Mouse (Mus musculus) embryonic facial prominence, embryonic 14.5 days (tissue): ENCODE data around the gene Gm973. TPM values are rescaled to one million over a fixed set of nuclear protein-coding genes. Genes with fewer than 3 reads are reported as not detected.

ENCODE experiments used
- ATAC-seq: fragments of 200-750 bp; cut with Nextera tagmentation; 2 replicates; pipeline ENCODE4 v1.8.0; 2017; ENCODE audit warnings: low read depth, moderate number of reproducible peaks, moderate TSS enrichment
- DNase-seq: peaks from one replicate; pipeline ENCODE4 v3.0.0-alpha.2; 2015; ENCODE audit warnings: low spot score
- H3K27ac ChIP-seq: fragments of 300-500 bp; sonication (generic); replicated peaks from 2 replicates; pipeline ENCODE4 v1.5.1; 2014; ENCODE audit warnings: low read depth, mild to moderate bottlenecking, low read length, moderate library complexity
- H3K27me3 ChIP-seq: fragments of 300-500 bp; sonication (generic); replicated peaks from 2 replicates; pipeline ENCODE4 v1.6.1; 2014; ENCODE audit warnings: low read length; ENCODE audit not compliant: control insufficient read depth, insufficient read depth
- H3K36me3 ChIP-seq: fragments of 300-500 bp; sonication (generic); 2 replicates; pipeline ENCODE4 v1.6.1; 2014; ENCODE audit warnings: low read length, mixed read lengths; ENCODE audit not compliant: control insufficient read depth, insufficient read depth
- H3K4me1 ChIP-seq: fragments of 300-500 bp; sonication (generic); 2 replicates; pipeline ENCODE4 v1.6.1; 2014; ENCODE audit warnings: antibody characterized with exemption, low read length; ENCODE audit not compliant: control insufficient read depth, insufficient read depth
- H3K4me2 ChIP-seq: fragments of 300-500 bp; sonication (generic); 2 replicates; pipeline ENCODE4 v1.6.1; 2014; ENCODE audit warnings: low read depth, mild to moderate bottlenecking, low read length, moderate library complexity, mixed read lengths
- H3K4me3 ChIP-seq: fragments of 300-500 bp; sonication (generic); 2 replicates; pipeline ENCODE4 v1.5.1; 2014; ENCODE audit warnings: low read depth, mild to moderate bottlenecking, low read length
- H3K9ac ChIP-seq: fragments of 300-500 bp; sonication (generic); 2 replicates; pipeline ENCODE4 v1.6.1; 2014; ENCODE audit warnings: low read depth, mild to moderate bottlenecking, low read length, moderate library complexity, mixed read lengths
- H3K9me3 ChIP-seq: fragments of 300-500 bp; sonication (generic); 2 replicates; pipeline ENCODE4 v1.6.1; 2016; ENCODE audit warnings: low read length; ENCODE audit not compliant: control insufficient read depth
- WGBS: fragments of 180-500 bp; shearing (Covaris S2); extraction: QIAGEN DNeasy Blood & Tissue Kit; methylation state at CpG from one replicate; pipeline ENCODE4 v1.1.7; 2014; 5-methylcytosine and 5-hydroxymethylcytosine counted together
- polyA plus RNA-seq: library from polyadenylated mRNA; unstranded; fragments of >200 nt; fragmentation: Nextera tagmentation; extraction: Ambion mirVana; gene quantifications from 2 replicates; pipeline ENCODE4 v1.2.1, GENCODE M21; 2014

The Gm973 gene
- polyA plus RNA-seq, 1 experiment from 2014 or later, result 5.9 TPM

DNA sequence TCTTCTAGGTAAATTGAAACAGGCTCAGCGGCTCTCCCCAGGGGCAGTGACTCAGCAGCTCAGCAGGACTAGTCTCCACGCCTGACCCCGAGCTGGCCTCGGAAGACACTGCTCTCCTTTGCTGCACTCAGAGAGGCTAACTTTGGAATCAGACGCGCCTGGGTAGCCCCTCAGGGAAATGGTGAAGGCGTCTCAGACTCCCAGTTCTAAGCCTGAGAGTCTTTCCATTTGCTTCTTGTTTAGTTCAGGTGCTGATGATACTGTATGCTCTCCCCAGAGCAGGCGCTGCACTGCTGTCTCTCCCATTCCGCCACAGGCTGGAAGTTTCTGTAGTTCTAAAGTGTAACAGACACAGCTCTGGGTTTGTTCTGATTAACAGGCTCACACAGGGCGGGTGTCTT is 28.4 kb upstream of the Gm973 start:
- H3K27me3 ChIP-seq, result no peaks in the 10 kb centered on the region
- peak overlapping the region; percentile 24 for H3K4me3 ChIP-seq
- peaks cover 40% of the 10 kb centered on the region for H3K36me3 ChIP-seq
- H3K9ac ChIP-seq, result peak overlapping the region; percentile 55
- H3K27ac ChIP-seq, result peak overlapping the region; percentile 72
- peaks cover 48% of the 10 kb centered on the region for H3K4me1 ChIP-seq
- H3K9me3 ChIP-seq, result no peaks in the 10 kb centered on the region
- peak; percentile 76 for DNase-seq
- WGBS, result 5% methylated on average over 10 of the region's 10 CpGs
- no peak for ATAC-seq
- peak overlapping the region; percentile 56 for H3K4me2 ChIP-seq

DNA sequence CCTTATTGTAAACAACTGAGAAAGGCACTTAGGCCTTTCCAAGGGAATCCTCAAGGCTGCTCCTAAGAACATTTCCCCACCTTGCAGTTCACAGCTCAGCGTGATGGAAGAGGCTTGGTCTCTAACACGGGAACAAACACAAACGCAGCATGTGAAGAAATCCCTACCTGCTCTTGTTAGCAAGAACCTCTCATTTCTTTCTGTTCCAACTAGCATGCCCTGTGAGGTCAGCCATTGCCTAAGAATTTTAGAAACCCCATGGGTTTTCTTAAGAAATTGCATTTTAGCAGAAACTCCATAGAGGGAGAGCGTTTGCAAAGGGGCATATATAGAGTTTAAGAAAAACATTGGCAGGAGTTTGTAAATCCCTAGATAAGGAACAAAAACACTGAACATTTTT is 27.6 kb upstream of the Gm973 start:
- peaks cover 53% of the 10 kb centered on the region for H3K4me1 ChIP-seq
- no peak overlapping the region for H3K9ac ChIP-seq
- no peaks in the 10 kb centered on the region for H3K9me3 ChIP-seq
- no peak overlapping the region for H3K4me3 ChIP-seq
- no peaks in the 10 kb centered on the region for H3K27me3 ChIP-seq
- DNase-seq (no peak), ATAC-seq (no peak)
- peaks cover 40% of the 10 kb centered on the region for H3K36me3 ChIP-seq
- H3K4me2 ChIP-seq, result peak overlapping the region; percentile 56
- WGBS, result 40% methylated on average over 4 of the region's 4 CpGs
- peak overlapping the region; percentile 72 for H3K27ac ChIP-seq

DNA sequence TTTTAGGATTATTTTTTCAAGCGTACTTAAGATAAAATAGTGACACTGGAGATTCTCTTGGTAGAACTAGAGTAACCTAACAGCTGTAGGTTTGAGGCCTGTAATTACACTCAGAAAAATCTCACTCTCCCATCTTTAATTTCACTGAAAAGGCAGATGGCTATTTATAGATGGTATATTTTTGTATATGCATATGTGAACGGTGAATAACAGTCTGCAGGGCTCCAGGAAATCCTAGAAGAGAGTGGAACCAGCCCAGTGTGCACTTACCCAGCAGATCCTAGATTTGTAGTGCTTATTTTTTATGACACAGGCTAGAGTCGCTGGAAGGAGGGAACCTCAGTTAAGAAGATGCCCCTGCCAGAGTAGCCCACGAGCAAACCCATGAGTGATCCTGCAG is 27.1 kb upstream of the Gm973 start:
- 0 out of 2 replicates have a peak overlapping the region, but pooled peaks have one; percentile 33 for H3K27ac ChIP-seq
- ATAC-seq, result 0 out of 2 replicates have a peak, but pooled peaks have one; percentile 17
- peak overlapping the region; percentile 20; the same call in 1 of the 2 replicates for H3K4me2 ChIP-seq
- H3K36me3 ChIP-seq, result peaks cover 36% of the 10 kb centered on the region
- H3K9ac ChIP-seq, result 0 out of 2 replicates have a peak overlapping the region, but pooled peaks have one; percentile 2
- 32% methylated on average over 4 of the region's 4 CpGs for WGBS
- H3K27me3 ChIP-seq, result no peaks in the 10 kb centered on the region
- peaks cover 53% of the 10 kb centered on the region for H3K4me1 ChIP-seq
- peak; percentile 36 for DNase-seq
- no peak overlapping the region for H3K4me3 ChIP-seq
- H3K9me3 ChIP-seq, result no peaks in the 10 kb centered on the region

DNA sequence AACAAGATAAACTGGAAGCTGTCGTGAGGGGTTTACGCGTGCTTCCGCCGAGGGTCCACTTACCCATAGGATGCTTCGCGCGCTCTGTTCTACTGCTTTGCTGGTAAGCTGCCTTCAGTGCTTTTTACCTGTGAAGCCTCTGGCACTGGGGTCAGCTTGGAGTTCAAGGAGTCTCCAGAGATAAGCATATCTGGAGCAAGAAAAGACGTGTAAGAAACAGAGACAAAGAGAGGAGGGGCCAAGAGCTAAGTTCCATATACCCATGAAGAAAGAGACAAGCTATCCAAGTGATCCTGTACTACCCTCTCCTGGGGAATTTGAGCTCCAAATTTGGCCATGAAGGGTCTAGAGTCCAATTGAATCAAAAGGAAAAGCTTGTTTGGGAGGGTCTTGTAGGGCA is 24.5 kb upstream of the Gm973 start:
- peaks cover 42% of the 10 kb centered on the region for H3K4me1 ChIP-seq
- no peak overlapping the region for H3K4me3 ChIP-seq
- no peak overlapping the region for H3K9ac ChIP-seq
- H3K4me2 ChIP-seq, result no peak overlapping the region
- H3K36me3 ChIP-seq, result peaks cover 30% of the 10 kb centered on the region
- no peak for ATAC-seq
- H3K9me3 ChIP-seq, result no peaks in the 10 kb centered on the region
- 80% methylated on average over 9 of the region's 9 CpGs for WGBS
- H3K27me3 ChIP-seq, result no peaks in the 10 kb centered on the region
- H3K27ac ChIP-seq, result 0 out of 2 replicates have a peak overlapping the region, but pooled peaks have one; percentile 39
- no peak for DNase-seq

DNA sequence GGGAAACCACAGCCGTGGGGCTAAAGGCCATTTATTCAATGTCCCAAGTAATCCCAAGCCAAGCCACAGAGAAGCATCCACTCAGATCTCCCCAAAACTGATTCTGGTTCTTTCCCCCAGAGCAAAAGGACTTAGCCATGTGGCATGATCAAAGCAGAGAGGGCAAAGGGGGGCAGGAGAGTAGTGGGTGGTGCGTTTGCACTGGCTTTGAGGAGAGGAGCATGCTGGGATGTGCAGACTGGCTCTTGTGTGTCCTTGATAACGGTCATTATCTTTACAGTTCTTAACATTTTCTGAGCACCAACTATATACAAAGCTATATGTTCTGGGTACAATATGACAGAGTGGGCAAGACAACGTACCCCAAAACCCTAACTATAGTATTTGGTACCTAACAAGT is 23.6 kb upstream of the Gm973 start:
- ATAC-seq, result no peak
- Histone ChIP-seq H3K36me3 (peaks cover 24% of the 10 kb centered on the region), H3K27me3 (no peaks in the 10 kb centered on the region), H3K4me3 (no peak overlapping the region), H3K9me3 (no peaks in the 10 kb centered on the region), H3K27ac (no peak overlapping the region), H3K4me1 (peaks cover 34% of the 10 kb centered on the region), H3K4me2 (no peak overlapping the region), H3K9ac (no peak overlapping the region)
- DNase-seq, result no peak
- 47% methylated on average over 4 of the region's 4 CpGs for WGBS

DNA sequence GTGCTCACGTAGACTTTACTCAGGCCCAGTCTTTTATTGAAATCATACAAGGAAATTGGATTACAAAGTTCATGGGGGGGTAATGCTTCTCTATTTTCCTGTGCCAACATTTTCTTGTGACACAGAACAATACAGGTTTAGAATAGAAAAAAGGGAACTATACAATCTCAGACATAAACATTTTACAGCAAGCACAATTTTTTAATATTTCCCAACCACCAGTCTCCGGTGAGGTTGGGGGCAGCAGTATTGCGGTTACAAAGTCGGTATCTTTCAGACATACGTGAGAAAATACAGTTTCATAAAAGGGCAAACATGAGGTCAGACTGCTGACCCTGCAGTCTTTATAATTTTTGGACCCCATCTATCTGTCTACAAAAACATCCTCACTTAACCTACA is 20.1 kb upstream of the Gm973 start:
- H3K4me1 ChIP-seq, result peaks cover 18% of the 10 kb centered on the region
- H3K36me3 ChIP-seq, result 0 out of 2 replicates have a peak, but pooled peaks cover 3% of the 10 kb centered on the region
- no peaks in the 10 kb centered on the region for H3K27me3 ChIP-seq
- no peaks in the 10 kb centered on the region for H3K9me3 ChIP-seq
- ATAC-seq, result no peak
- DNase-seq, result no peak
- no peak overlapping the region for H3K4me2 ChIP-seq
- H3K9ac ChIP-seq, result no peak overlapping the region
- no peak overlapping the region for H3K4me3 ChIP-seq
- 86% methylated on average over 5 of the region's 5 CpGs for WGBS
- no peak overlapping the region for H3K27ac ChIP-seq

DNA sequence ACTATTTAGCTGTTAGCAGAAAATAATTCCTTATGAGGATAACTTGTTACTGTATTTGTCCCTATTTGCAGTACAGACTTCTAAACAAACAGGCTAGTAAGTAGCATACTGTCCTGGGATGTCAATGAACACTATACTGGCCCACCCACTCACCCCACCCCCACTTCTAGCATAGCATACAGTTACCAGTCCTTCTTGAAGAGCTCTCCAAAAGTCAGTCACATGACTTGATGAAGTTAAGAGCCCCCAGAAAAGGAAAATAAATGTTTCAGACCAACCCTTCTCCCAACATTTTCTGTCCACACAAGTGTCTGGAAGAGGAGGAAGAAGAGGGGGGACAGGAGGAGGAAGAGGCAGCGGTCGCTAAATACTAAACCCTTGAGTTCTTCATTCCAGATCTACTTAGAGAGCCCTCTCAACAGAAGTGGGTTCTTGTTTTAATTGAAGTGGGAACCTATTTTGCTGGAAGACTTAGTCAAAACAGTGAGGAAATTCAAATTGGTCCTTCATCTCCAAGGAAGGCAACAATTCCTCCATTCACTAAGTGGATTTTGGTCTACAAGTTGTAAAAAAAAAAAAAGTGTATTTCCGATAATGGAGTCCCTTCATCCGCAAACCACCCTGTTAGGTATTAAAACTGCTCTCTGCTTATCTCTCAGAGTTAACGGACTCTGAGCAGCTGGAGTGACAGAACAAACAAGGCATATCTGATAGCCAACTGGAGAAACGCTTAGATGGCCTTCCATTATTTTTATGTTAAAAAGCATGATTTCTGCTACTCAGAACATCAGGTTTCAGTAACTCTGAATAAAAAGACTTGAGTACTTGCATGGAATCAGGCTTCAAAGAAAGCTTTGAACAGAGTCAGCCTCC is 18.1 kb upstream of the Gm973 start:
- Histone ChIP-seq H3K27me3 (no peaks in the 10 kb centered on the region), H3K36me3 (no peaks in the 10 kb centered on the region), H3K4me2 (no peak overlapping the region), H3K9ac (no peak overlapping the region), H3K4me3 (no peak overlapping the region), H3K9me3 (no peaks in the 10 kb centered on the region), H3K27ac (no peak overlapping the region), H3K4me1 (peaks cover 4% of the 10 kb centered on the region; the same call in 1 of the 2 replicates)
- ATAC-seq (no peak), DNase-seq (no peak)
- WGBS, result 75% methylated on average over 6 of the region's 6 CpGs

DNA sequence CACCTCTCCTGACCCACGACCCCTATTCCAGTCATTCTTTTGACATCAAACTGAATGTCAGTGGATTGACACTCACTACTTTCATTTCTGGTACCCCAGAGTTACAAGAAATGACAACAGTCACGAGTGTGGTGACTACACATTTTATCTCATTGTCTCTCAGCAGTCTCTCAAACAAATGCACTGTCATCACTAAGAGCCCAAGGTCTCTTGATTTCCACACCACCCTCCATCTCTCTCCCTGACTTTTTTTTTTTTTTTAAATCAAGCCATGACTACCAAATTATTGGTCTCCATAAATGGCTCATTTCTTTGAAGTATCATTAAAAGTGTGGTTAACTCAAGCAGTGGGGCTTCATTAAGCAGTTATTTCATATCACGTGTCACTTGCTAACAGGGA is 16.7 kb upstream of the Gm973 start:
- no peak overlapping the region for H3K4me3 ChIP-seq
- 74% methylated on average over 3 of the region's 3 CpGs for WGBS
- H3K9me3 ChIP-seq, result no peaks in the 10 kb centered on the region
- no peaks in the 10 kb centered on the region for H3K27me3 ChIP-seq
- DNase-seq (no peak), ATAC-seq (no peak)
- no peak overlapping the region for H3K9ac ChIP-seq
- no peak overlapping the region for H3K4me2 ChIP-seq
- no peaks in the 10 kb centered on the region for H3K36me3 ChIP-seq
- H3K4me1 ChIP-seq, result no peaks in the 10 kb centered on the region
- no peak overlapping the region for H3K27ac ChIP-seq

DNA sequence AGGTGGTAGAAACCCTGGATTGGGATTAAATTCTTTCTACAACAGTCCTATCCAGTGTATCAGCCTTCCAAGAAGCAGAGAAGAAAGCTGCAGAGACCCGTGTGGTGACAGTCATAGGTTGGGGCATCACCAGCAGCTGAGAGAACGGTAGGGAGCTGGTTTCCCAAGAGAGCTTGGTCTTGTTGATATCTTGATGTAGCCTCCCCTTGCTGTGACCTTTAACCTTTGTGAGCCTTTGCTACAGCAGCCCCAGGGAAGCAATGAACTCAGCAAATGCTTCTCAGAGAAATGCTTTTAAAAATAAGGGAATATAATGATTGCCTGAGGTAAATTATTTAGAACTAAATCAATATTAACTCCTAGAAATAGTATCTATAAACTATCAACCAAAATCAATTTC is 13.7 kb upstream of the Gm973 start:
- H3K9ac ChIP-seq, result no peak overlapping the region
- no peaks in the 10 kb centered on the region for H3K27me3 ChIP-seq
- DNase-seq (no peak), ATAC-seq (no peak)
- 47% methylated on average over 2 of the region's 2 CpGs for WGBS
- H3K9me3 ChIP-seq, result no peaks in the 10 kb centered on the region
- H3K4me3 ChIP-seq, result no peak overlapping the region
- H3K4me2 ChIP-seq, result no peak overlapping the region
- no peak overlapping the region for H3K27ac ChIP-seq
- no peaks in the 10 kb centered on the region for H3K4me1 ChIP-seq
- no peaks in the 10 kb centered on the region for H3K36me3 ChIP-seq
